Mouse (Mus musculus) limb, embryonic 14.5 days (tissue): ENCODE results near the gene 4930412O13Rik. TPM values are rescaled to one million over a fixed set of nuclear protein-coding genes. Genes with fewer than 3 reads are reported as not detected.
A peak's percentile ranks its signal among the peaks of the same experiment; 100 is the strongest.

Experiments
- ATAC-seq: fragments of 200-750 bp; cut with Nextera tagmentation; 2 replicates; pipeline ENCODE4 v1.8.0; 2017; ENCODE audit warnings: low read depth, moderate number of reproducible peaks, moderate TSS enrichment; ENCODE audit not compliant: low FRiP score
- DNase-seq: peaks from one replicate; pipeline ENCODE4 v3.0.0-alpha.2; 2015; ENCODE audit warnings: low spot score
- H3K27ac ChIP-seq: fragments of 300-500 bp; sonication (generic); replicated peaks from 2 replicates; pipeline ENCODE4 v1.5.1; 2014; ENCODE audit warnings: low read depth, mild to moderate bottlenecking, low read length, moderate library complexity, mixed read lengths
- H3K27me3 ChIP-seq: fragments of 300-500 bp; sonication (generic); 2 replicates; pipeline ENCODE4 v1.6.1; 2014; ENCODE audit warnings: low read length, mixed read lengths; ENCODE audit not compliant: control insufficient read depth, insufficient read depth
- H3K36me3 ChIP-seq: fragments of 300-500 bp; sonication (generic); 2 replicates; pipeline ENCODE4 v1.6.1; 2014; ENCODE audit warnings: mild to moderate bottlenecking, low read length, moderate library complexity, mixed read lengths; ENCODE audit not compliant: control insufficient read depth, insufficient read depth
- H3K4me1 ChIP-seq: fragments of 300-500 bp; sonication (generic); 2 replicates; pipeline ENCODE4 v1.6.1; 2014; ENCODE audit warnings: antibody characterized with exemption, low read length, mixed read lengths; ENCODE audit not compliant: control insufficient read depth, insufficient read depth
- H3K4me2 ChIP-seq: fragments of 300-500 bp; sonication (generic); replicated peaks from 2 replicates; pipeline ENCODE4 v1.6.1; 2014; ENCODE audit warnings: low read depth, mild to moderate bottlenecking, low read length, moderate library complexity; ENCODE audit not compliant: severe bottlenecking
- H3K4me3 ChIP-seq: fragments of 300-500 bp; sonication (generic); replicated peaks from 2 replicates; pipeline ENCODE4 v1.5.1; 2014; ENCODE audit warnings: low read length
- H3K9ac ChIP-seq: fragments of 300-500 bp; sonication (generic); 2 replicates; pipeline ENCODE4 v1.6.1; 2014; ENCODE audit warnings: mild to moderate bottlenecking, low read depth, low read length, moderate library complexity; ENCODE audit not compliant: severe bottlenecking
- H3K9me3 ChIP-seq: fragments of 300-500 bp; sonication (generic); 2 replicates; pipeline ENCODE4 v1.6.1; 2016; ENCODE audit warnings: low read length; ENCODE audit not compliant: control insufficient read depth
- POLR2A ChIP-seq: fragments of 200-500 bp; IDR thresholded peaks from 2 replicates; pipeline ENCODE4 v1.8.0; 2012; ENCODE audit warnings: inconsistent platforms, mild to moderate bottlenecking, moderate library complexity, borderline replicate concordance; ENCODE audit not compliant: insufficient read depth, insufficient read length; ENCODE audit errors: extremely low read depth
- WGBS: fragments of 180-500 bp; shearing (Covaris S2); extraction: QIAGEN DNeasy Blood & Tissue Kit; methylation state at CpG from one replicate; pipeline ENCODE4 v1.1.7; 2014; 5-methylcytosine and 5-hydroxymethylcytosine counted together
- polyA plus RNA-seq, 2 experiments: library from polyadenylated mRNA; depleted of rRNA in 1 of 2; stranded (reverse) in 1 of 2; unstranded in 1 of 2; fragments of >200 nt; fragmentation: Nextera tagmentation in 1 of 2; extraction: Ambion mirVana in 1 of 2; gene quantifications; 2 replicates each; pipeline versions ENCODE4 v1.2.1 to v1.2.3; 2012 to 2014

The 4930412O13Rik gene
- polyA plus RNA-seq, 2 experiments = 0.64 TPM; not detected in 1

DNA sequence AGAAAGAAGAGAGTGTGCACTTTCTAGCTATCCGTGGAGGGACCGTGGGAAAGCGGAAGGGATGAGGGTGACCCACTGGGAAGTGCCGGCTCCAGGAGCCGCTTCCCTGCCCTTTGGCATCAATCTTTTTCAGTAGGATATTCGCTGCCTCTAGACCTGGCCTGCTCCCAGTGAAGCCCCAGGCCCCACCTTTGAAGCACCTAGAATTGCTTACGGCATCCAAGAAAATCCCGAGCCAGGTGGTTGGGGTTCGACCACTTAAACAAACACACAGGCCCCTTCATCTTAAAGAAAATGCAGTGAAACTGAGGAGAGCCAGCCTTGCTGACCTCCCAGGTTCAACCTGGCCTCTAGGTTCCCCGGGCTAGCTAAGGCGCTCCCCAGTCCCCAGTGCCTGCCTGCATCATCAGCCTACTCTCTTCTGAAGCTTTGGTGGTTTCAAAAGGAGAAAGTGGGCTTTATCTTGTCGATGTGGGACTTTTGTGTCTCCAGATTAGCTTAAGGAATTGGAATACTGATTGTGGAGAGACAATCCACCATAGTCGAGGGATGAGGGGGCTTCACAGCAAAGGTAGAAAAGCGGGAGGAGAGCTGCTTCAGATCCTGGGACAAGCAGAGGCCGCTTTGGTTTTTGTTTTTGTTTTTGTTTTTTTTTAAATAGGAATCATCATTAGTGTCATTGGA is 3.6 kb downstream of the 4930412O13Rik start:
- H3K4me1 ChIP-seq = peaks cover 11% of the 10 kb centered on the region
- ATAC-seq (no peak), DNase-seq (no peak)
- whole genome bisulfite sequencing = 6% methylated on average over 15 of the region's 15 CpGs
- H3K4me2 ChIP-seq = 0 out of 2 replicates have a peak overlapping the region, but pooled peaks have one; percentile 10
- H3K36me3 ChIP-seq = no peaks in the 10 kb centered on the region
- no peak for TF ChIP-seq POLR2A
- H3K27ac ChIP-seq = no peak overlapping the region
- H3K27me3 ChIP-seq = peaks cover 94% of the 10 kb centered on the region
- H3K9me3 ChIP-seq = no peaks in the 10 kb centered on the region
- H3K9ac ChIP-seq = no peak overlapping the region
- H3K4me3 ChIP-seq = no peak overlapping the region

DNA sequence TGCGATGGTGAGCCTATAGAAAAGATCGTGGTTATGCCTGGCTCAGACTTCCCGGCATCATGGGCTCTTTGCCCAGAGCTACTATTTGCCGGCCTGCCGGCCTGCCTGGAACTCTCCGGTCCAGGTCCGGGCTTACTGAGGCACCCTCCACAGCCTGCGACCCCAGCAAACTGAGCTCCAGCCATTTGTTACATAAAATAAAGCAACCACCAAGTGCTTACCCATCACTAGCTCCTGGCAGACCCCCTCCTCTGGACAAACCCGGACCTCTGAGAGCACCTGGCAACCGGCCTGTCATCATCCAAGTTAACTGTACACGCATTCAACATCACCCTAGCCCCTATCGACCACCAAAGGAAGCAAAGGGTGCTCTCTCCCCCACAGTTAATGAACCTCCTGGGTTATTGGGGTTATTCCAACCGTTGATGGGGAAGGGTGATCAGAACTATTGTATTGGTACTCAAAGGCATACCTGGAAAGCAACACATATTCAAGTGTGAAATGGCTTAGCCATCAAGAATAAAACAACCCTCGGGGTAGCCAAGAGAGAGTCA is 4.2 kb downstream of the 4930412O13Rik start:
- ATAC-seq = no peak
- H3K4me2 ChIP-seq = no peak overlapping the region
- H3K4me1 ChIP-seq = peaks cover 13% of the 10 kb centered on the region
- H3K36me3 ChIP-seq = no peaks in the 10 kb centered on the region
- WGBS = 5% methylated on average over 14 of the region's 14 CpGs
- H3K9ac ChIP-seq = no peak overlapping the region
- no peak overlapping the region for H3K4me3 ChIP-seq
- peaks cover 94% of the 10 kb centered on the region for H3K27me3 ChIP-seq
- TF ChIP-seq POLR2A = no peak
- H3K27ac ChIP-seq = no peak overlapping the region
- DNase-seq = no peak
- H3K9me3 ChIP-seq = no peaks in the 10 kb centered on the region

DNA sequence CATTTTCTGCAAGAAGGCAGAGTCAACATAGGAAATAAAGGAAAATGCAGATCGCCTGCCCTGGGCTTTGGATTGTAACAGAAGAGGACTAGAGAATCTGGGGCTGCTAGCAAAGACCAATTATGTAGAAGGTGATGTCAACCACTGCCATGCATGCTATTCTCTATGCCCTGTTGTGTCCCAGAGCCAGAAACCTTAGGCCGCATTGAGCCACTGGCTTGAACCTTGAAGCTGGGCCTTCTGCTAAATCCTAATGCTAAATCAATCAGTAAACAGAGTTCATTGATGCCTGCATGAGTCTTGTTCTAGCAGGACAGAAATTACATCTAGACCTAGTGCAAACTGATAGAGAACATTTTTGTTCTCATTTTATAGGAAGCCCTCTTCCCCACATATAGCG is 5.0 kb downstream of the 4930412O13Rik start:
- Histone ChIP-seq H3K9ac (no peak overlapping the region), H3K4me1 (peaks cover 10% of the 10 kb centered on the region), H3K27ac (no peak overlapping the region), H3K4me2 (no peak overlapping the region), H3K36me3 (no peaks in the 10 kb centered on the region), H3K4me3 (no peak overlapping the region), H3K9me3 (no peaks in the 10 kb centered on the region), H3K27me3 (peaks cover 94% of the 10 kb centered on the region)
- ATAC-seq = no peak
- no peak for DNase-seq
- 24% methylated on average over 3 of the region's 3 CpGs for WGBS
- TF ChIP-seq POLR2A = no peak

DNA sequence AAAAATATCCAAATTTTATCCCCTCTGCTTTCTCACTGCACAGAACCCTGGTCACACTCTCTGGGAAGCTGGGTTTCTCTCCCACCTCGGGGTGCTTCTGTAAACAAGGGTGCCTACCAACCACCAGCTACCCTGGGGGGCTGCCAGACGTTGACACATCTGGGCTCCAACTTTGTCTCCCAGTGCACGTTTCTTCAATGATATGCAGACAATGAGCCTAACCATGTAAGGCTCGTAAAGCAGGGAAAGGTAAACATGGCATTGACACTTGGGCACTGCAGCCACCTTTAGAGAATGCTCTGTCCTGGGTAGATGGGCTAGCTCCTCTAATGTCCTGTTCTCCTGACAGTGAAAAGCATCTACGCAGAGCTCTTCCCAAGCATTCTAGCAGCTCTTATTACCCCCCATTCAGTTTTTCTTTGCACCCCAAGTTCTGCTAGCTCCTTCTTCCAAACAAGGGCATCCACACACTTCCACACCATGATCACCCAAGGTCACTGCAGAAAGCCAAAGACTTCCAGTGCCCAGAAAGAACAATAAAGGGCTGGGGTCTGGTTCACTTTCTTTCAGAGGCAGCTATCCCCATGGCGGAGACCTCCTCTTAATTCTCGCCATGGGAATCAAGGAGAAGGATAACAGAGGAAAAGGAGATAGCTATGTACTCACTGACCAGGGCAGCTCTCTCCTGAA is 6.0 kb downstream of the 4930412O13Rik start:
- Histone ChIP-seq H3K4me1 (0 out of 2 replicates have a peak, but pooled peaks cover 2% of the 10 kb centered on the region), H3K4me3 (no peak overlapping the region), H3K9me3 (no peaks in the 10 kb centered on the region), H3K9ac (no peak overlapping the region), H3K4me2 (no peak overlapping the region), H3K27me3 (peaks cover 89% of the 10 kb centered on the region), H3K36me3 (no peaks in the 10 kb centered on the region), H3K27ac (no peak overlapping the region)
- TF ChIP-seq POLR2A = no peak
- no peak for ATAC-seq
- WGBS = 6% methylated on average over 7 of the region's 7 CpGs
- no peak for DNase-seq

DNA sequence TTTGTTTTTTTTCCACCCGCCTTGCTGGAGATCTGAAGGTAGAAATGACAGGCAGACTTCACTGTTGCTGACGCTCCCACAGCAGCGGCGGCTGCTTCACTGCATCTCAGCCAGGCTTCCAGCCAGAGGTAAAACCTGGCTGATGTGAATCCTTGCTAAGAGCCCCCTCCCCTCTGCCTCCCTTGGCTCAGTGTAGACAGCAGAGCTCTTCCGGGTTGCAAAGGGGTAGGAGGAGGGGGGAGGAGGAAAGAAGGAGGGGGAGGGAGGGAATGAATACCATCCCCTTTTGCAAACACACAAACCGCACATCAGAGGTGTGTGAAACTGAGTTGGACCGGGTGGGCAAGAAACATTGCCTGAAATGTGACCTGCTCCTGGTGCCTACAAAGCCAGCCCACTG is 6.6 kb downstream of the 4930412O13Rik start:
- H3K27me3 ChIP-seq = peaks cover 91% of the 10 kb centered on the region
- no peaks in the 10 kb centered on the region for H3K9me3 ChIP-seq
- TF ChIP-seq POLR2A = no peak
- ATAC-seq (no peak), DNase-seq (no peak)
- no peaks in the 10 kb centered on the region for H3K36me3 ChIP-seq
- no peak overlapping the region for H3K4me2 ChIP-seq
- H3K9ac ChIP-seq = no peak overlapping the region
- no peak overlapping the region for H3K27ac ChIP-seq
- 0 out of 2 replicates have a peak, but pooled peaks cover 2% of the 10 kb centered on the region for H3K4me1 ChIP-seq
- H3K4me3 ChIP-seq = no peak overlapping the region
- WGBS = 1% methylated on average over 7 of the region's 7 CpGs
